Mouse (Mus musculus): Measurements from ENCODE around the gene Cox5a. TPM values are rescaled to one million over a fixed set of nuclear protein-coding genes. Genes with fewer than 3 reads are reported as not detected.

Cox5a gene
- total RNA-seq, 2 experiments from 2014 or later: 1,176 to 1,655 TPM

DNA sequence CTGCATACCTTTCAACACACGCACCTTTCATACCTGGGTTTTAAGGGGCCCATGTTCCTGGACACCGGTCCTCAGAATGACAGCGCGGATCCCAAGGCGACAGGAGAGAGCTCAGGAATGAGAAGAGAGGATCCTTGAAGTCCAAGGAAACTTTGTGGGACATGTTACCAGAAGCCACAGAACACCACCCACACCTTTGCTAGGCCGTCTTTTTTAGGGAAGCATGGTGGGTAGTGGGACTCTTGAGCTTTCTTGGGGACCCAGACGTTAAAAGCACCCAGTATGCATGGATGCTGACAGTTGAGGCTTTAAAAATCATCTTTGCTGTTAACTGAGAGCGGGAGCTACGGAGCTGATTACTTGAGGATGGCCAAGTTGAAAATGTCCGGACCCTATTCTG lies 16.2 kb upstream of the Cox5a start:
- Histone ChIP-seq H3K4me3 (no peak overlapping the region), H3K27ac (no peak overlapping the region)
- intact Hi-C loops (cut with DNase I): no loop called here
- no peak for TF ChIP-seq CTCF (IDR thresholded peaks at IDR 0.05)
- DNase-seq: no peak

DNA sequence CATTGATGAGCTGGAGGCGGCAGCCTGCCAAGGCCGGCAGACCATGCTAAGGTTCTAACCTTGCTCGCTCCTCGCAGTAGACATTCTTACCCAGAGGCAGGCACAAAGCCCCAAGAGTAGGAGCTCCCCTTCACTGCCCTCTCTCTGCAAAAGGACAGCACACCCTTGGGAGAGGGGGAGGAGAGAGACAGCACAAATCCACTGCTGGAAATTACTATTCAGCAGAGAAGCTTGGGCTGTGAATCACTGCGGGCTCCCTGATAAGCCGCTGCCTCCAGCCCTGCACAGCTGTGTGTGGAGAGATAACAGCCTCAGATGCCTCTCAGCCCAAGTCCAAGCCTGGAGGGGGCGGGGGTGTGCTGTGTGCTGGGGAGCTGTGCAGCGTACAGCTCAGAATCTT lies 15.4 kb upstream of the Cox5a start:
- no peak for TF ChIP-seq CTCF (IDR thresholded peaks at IDR 0.05)
- no peak for DNase-seq
- Histone ChIP-seq H3K27ac (no peak overlapping the region), H3K4me3 (no peak overlapping the region)
- intact Hi-C loops (cut with DNase I): no loop called here

DNA sequence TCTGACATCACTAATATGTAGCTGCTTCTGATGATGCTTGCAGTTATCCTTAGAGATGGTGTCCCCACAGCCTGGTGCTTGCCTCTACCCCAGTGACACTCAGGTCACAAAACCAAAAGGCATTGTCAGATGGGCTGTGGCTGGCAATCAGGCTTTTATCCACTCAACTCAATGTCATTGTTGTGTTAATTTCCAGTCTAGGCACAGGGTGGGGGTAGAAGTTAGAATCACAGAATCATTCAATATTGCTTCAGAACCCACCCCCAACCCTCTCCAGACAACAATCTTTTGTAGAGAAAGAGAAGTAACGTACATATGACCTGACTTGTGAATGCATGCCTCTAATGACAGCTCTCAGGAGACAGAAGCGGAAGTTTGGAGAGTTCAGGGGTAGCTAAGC lies 10.5 kb upstream of the Cox5a start:
- no peak for DNase-seq
- no peak for TF ChIP-seq CTCF (IDR thresholded peaks at IDR 0.05)
- Histone ChIP-seq H3K4me3 (no peak overlapping the region), H3K27ac (no peak overlapping the region)
- intact Hi-C loops (cut with DNase I): no loop called here

DNA sequence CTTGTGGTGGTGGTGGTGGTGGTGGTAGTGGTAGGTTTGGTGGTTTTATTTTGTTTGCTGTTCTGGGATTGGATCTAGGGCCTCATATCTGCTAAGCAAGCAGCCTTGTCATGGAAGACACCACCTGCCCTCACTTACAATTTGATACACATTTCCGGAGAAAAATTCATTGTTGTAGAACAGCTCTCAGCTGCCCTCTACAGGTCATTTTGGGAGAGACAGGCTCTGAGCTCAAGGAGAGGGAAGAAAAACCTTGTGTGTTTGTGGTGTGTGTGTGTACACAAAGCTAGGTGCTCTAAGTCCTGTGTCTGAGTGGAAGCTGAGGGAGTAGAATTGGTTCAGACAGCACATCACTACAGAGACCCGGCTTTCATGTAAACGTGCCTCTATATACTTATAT lies 4.0 kb upstream of the Cox5a start:
- no peak overlapping the region for H3K4me3 ChIP-seq
- H3K27ac ChIP-seq: no peak overlapping the region
- TF ChIP-seq CTCF (IDR thresholded peaks at IDR 0.05): peak; percentile 86
- peak; percentile 41 for DNase-seq
- intact Hi-C loops (cut with DNase I): no loop called here

DNA sequence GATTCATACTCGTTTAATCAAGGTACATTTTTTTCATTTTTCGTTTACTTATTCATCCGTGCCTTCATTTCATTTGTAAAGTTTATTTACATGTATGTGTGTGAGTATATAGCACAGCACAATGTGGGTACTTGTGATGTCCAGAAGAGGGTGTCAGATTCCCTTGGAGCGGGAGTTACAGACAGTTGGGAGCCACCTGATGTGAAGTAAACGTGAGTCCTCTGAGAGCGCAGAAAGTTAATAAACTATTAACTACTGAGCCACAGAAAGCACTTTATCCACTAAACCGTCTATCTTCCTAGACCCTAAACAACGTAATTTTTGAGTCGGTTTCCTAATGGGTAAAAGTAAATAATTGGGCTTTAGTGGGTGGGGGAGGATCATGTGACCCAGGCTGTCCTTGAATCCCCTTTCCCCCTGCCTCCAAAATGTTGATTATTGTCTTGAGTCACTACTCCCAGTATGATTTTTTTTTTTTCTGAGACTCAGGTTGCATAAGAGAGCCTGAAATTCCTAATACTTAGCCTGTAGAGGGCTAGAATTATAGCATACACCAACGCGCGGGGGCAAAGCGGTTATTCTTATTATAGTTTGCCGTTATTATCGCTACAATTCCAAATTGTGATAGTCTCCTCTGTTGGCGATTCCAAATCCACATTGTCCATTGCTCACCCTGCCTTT lies 559 bp upstream of the Cox5a start:
- TF ChIP-seq CTCF (IDR thresholded peaks at IDR 0.05): no peak; the same call in 1 of the 2 replicates
- intact Hi-C loops (cut with DNase I): loop anchor here (2.0 to 5.0 kb wide), 2 partner anchors 137 to 244 kb away; partner anchors contain the start of gene Clk3
- H3K27ac ChIP-seq: peak overlapping the region; percentile 100
- H3K4me3 ChIP-seq: peak overlapping the region; percentile 86
- DNase-seq: no peak

DNA sequence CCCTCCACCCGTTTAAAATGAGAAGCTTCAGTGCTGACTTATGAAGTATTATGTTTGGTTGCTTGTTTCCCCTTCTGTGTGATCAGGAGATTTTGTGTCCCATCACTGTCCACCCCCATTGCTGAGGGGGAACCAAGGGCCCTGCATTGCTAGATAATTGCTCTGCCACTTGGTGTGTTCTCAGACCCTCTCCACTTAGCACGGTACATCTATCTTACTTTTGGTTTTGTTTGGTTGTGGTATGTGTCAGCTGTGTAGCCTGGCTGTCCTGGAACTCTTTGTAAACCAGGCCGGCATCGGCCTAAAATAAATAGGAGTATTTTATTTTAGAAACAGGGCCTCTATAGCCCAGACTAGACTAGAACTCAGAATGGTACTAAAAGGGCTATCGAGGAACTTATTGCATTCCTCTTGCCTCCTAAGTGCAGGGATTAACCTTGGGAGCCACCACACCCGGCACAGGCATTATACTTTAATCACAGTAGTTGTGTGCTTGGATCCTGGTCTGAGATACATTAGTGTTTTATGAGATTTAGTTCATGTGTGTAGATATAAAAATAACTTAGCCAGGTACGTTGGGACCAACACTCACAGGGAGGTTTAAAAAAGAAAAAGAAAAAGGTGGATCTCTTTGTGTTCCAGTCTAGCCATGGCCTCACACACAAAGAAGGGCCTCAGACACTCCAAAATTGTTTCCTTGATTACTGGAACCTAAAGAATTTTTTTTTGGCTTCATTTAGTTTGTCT lies 1.2 kb downstream of the Cox5a start:
- no peak for TF ChIP-seq CTCF (IDR thresholded peaks at IDR 0.05)
- intact Hi-C loops (cut with DNase I): loop anchor here (5.0 kb wide), 1 partner anchor 135 kb away; no protein-coding TSS in a partner anchor
- H3K27ac ChIP-seq: peak overlapping the region; percentile 100

DNA sequence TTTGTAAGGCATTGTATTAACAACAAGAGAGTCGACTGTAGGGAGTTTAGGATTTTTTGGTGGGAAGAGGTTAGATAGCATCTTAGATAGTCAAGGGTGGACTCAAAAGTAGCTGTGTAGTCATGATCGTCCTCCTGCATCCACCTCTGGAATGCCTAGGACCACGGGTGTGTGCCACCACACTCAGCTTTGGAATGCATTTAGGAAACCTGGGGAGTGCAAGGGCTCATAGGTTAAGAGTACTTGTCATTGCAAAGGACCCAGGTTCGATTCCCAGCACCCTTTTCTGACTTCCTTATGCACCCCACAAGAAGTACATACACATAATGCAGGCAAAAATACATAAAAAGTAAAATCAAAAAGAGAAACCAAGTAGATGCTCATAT lies 1.8 kb downstream of the Cox5a start:
- intact Hi-C loops (cut with DNase I): loop anchor here (1.0 to 5.0 kb wide), 2 partner anchors 40 to 134 kb away; no protein-coding TSS in a partner anchor
- no peak for TF ChIP-seq CTCF (IDR thresholded peaks at IDR 0.05)
- Histone ChIP-seq H3K4me3 (peak overlapping the region; percentile 86), H3K27ac (peak overlapping the region; percentile 100)
- no peak for DNase-seq

More for the DNA sequence above, 1.2 kb downstream of the Cox5a start:
- no peak for DNase-seq
- peak overlapping the region; percentile 86 for H3K4me3 ChIP-seq

DNA sequence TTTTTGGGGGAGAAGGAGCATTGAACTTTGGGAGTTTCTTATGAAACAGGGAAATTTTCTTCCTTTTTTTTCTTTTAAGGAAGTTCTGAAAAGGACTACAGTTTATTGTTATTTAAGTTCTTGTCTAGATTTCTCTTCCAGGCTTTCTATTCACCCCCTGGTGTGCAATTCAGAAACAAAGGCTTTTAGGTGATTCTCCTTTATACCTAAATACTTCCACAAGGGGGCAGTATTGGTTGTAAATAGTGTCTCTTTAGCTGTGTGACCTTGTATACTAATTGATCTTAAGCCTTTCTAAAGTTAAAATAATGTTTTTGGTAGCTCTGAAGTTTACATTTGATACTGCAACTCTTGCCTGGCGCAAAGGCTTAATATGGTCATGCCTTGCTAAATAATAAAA lies 2.7 kb downstream of the Cox5a start:
- intact Hi-C loops (cut with DNase I): loop anchor here (1.0 to 5.0 kb wide), 2 partner anchors 40 to 134 kb away; no protein-coding TSS in a partner anchor
- DNase-seq: no peak
- Histone ChIP-seq H3K27ac (peak overlapping the region; percentile 100; the same call in 1 of the 2 replicates), H3K4me3 (peak overlapping the region; percentile 86)
- peak; percentile 76 for TF ChIP-seq CTCF (IDR thresholded peaks at IDR 0.05)

DNA sequence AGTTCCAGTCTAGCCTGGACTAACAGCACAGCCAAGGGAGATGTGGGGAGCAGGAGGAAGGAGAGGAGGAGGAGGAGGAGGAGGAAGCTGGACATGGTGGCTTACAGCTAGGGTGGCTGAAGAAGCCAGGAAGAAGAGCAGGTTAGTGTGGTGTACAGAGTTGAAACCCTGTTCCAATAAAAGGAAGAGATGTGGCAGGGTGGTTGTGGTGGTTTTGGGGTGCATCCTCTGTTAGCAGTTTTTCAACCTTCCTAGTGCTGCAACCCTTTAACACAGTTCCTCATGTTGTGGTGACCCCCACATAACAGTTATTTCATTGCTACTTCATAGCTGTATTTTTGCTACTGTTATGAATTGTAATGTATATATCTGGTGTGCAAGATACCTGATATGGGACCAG lies 3.4 kb downstream of the Cox5a start:
- DNase-seq: no peak
- peak overlapping the region; percentile 86 for H3K4me3 ChIP-seq
- peak overlapping the region; percentile 100 for H3K27ac ChIP-seq
- TF ChIP-seq CTCF (IDR thresholded peaks at IDR 0.05): no peak
- intact Hi-C loops (cut with DNase I): loop anchor here (5.0 kb wide), 1 partner anchor 133 kb away; no protein-coding TSS in a partner anchor

DNA sequence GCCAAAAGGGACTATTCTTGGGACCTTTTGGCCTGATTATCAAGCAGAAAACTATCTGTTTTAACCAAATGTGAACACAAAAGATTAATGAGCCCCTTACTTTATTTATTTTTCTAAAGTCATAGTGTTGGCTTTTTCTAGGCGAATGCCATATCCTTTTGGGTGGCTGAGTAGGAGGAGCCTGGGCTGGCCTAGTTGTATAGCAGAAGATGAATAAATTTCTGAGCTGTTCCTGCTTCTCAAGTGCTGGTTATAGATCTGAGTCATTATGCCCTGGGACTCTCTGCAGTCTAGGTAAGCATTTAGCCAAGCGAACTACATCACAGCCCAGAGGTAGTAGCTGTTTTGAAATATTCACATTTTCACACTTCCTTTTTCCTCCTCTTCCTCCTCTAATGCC lies 4.4 kb downstream of the Cox5a start:
- Histone ChIP-seq H3K4me3 (peak overlapping the region; percentile 86), H3K27ac (peak overlapping the region; percentile 32)
- no peak for DNase-seq
- TF ChIP-seq CTCF (IDR thresholded peaks at IDR 0.05): no peak
- intact Hi-C loops (cut with DNase I): no loop called here

DNA sequence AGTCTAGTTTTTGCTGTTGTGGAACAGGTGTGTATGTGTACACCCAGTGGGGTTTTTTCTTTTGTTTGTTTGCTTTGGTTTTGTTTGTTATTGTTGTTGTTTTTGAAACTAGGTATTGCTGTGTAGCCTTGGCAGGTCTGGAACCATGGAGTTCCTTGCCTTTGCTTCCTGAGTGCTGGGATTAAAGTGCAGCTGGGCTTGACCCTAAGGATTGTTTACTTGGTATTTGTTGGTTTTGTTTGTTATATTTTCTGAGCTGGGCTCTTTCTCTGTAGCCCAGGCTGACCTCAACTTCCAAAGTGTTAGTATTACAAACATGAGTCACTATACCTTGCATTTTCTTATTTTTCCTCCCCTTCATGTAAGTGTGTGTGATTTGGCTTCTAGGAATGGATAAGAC lies 5.4 kb downstream of the Cox5a start:
- intact Hi-C loops (cut with DNase I): no loop called here
- H3K27ac ChIP-seq: no peak overlapping the region
- H3K4me3 ChIP-seq: no peak overlapping the region
- TF ChIP-seq CTCF (IDR thresholded peaks at IDR 0.05): no peak
- DNase-seq: no peak

DNA sequence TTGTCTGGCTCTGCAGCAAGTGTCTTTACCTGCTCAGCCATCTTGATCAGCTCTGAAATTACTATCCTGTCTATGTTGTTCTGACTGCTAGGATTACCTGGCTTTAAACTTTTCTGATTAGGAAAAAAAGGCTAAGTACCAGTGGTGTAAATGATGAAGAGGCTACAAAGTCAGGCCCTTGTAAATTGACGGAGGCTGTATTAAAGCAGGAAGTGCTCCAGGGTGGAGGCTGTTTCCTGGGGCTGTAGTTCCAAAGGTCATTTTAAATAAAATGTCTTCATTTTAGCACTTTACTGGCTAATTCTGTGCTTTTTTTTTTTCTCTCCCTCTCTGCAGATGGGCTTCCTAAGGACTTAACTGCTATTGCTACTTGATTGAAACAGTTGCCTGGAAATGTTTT lies 10.9 kb downstream of the Cox5a start:
- Histone ChIP-seq H3K4me3 (no peak overlapping the region), H3K27ac (peak overlapping the region; percentile 80)
- TF ChIP-seq CTCF (IDR thresholded peaks at IDR 0.05): no peak
- intact Hi-C loops (cut with DNase I): no loop called here
- no peak for DNase-seq

DNA sequence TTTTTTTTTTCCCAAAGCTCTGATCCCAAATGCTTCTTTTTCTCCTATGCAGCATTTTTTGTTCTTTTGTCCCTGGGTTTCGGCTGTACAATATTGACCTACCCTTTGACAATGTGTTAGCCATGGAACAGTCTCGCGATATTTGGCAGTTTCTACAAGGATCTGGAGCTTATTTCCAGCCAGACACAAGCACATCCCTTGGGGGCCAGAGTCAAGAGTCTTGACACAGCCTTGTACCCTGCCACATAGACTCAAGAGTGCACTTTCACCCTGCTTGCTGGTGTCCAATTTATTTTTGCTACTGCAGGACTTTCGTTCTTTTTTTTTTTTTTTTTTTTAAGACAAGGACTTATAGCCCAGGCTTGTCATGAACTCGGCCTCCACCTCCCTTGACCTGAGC lies 15.3 kb downstream of the Cox5a start:
- no peak for TF ChIP-seq CTCF (IDR thresholded peaks at IDR 0.05)
- intact Hi-C loops (cut with DNase I): loop anchor here (5.0 kb wide), 1 partner anchor 121 kb away; no protein-coding TSS in a partner anchor
- peak overlapping the region; percentile 97 for H3K4me3 ChIP-seq
- H3K27ac ChIP-seq: peak overlapping the region; percentile 93; the same call in 1 of the 2 replicates
- DNase-seq: no peak

Measured in gastrocnemius, adult 2 months (tissue).